Mouse (Mus musculus) megakaryocyte, embryonic 14.5 days (primary cell): ENCODE measurements around the gene Gli2.

Source experiments
- FLI1 ChIP-seq: IDR thresholded peaks from 2 replicates; pipeline ENCODE4 v1.6.1; 2012; ENCODE audit warnings: low read length, inconsistent platforms, mixed read lengths
- GATA1 ChIP-seq: IDR thresholded peaks from 3 replicates; pipeline ENCODE4 v1.6.1; 2012; ENCODE audit warnings: mixed read lengths, low read length, inconsistent platforms, borderline replicate concordance

DNA sequence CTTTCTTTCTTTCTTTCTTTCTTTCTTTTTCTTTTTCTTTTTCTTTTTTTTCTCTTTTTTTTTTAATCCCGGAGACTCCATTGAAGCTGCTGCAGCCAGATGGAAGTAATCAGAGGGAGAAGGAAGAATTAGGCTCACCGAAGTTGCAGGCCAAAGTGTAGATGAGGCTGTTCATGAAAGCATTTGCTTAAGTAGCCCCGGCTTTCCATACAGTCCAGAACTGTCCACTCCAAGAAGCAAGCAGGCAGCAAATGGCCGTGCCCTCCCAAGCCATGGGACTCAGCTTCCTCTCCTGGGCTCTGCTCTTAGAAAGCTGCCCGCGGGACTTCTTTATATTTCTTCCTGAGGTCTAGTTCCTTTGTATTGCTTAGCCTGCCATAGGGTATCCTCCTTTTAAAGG is 1.0 kb upstream of the Gli2 start:
- TF ChIP-seq FLI1 (no peak), GATA1 (no peak)
